ENCODE assay signal across 8 mouse cellular contexts in the genomic region with DNA sequence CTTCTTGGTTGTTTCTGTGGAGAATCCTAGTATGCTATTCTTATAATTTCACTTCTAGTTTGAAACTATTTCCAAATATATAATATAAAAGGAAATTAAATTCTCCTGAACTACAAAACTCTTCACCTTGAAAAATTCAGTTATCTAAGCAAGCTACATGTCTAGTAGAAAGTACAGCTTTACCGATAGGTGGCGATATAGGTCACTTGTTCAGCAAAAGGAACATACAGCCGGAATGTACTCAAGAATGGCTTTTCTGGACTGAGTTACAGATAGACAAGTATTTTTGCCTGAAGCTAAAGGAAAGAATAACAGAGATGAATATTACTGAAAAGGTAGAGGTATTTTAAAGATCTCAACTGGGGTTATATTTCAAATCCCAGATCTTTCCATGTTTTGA. TPM values are rescaled to one million over a fixed set of nuclear protein-coding genes. Genes with fewer than 3 reads are reported as not detected.
DNase-seq lines count a peak whose midpoint lies in the region; ATAC-seq and TF ChIP-seq lines count a peak whose summit lies in the region.

No protein-coding gene starts in this region.

- H3K36me3 ChIP-seq in heart, postnatal 0 days (replicated peaks; ENCODE audit: control insufficient read depth, insufficient read depth, low read length) = no peaks in the 10 kb centered on the region
- H3K36me3 ChIP-seq in heart, embryonic 11.5 days (ENCODE audit: control insufficient read depth, insufficient read depth, low read length) = no peaks in the 10 kb centered on the region

- no peaks in the 10 kb centered on the region for H3K9me3 ChIP-seq in heart, postnatal 0 days (replicated peaks; ENCODE audit: control insufficient read depth, low read length)
- H3K9me3 ChIP-seq in heart, embryonic 11.5 days (replicated peaks; ENCODE audit: control insufficient read depth, low read length) = no peaks in the 10 kb centered on the region

- H3K9ac ChIP-seq in heart, postnatal 0 days (replicated peaks; ENCODE audit: low read depth, low read length) = no peak overlapping the region
- H3K9ac ChIP-seq in heart, embryonic 11.5 days (ENCODE audit: low read depth, low read length) = no peak overlapping the region

- no peak overlapping the region for H3K4me2 ChIP-seq in heart, postnatal 0 days (ENCODE audit: low read depth, low read length)
- no peak overlapping the region for H3K4me2 ChIP-seq in heart, embryonic 11.5 days

- no peak overlapping the region for H3K27ac ChIP-seq in heart, postnatal 0 days (ENCODE audit: low read depth)
- H3K27ac ChIP-seq in heart, embryonic 11.5 days (ENCODE audit: low read depth, low read length) = no peak overlapping the region

- no peak overlapping the region for H3K4me3 ChIP-seq in heart, postnatal 0 days (ENCODE audit: low read depth, low read length)
- H3K4me3 ChIP-seq in heart, embryonic 11.5 days (ENCODE audit: low read depth, low read length) = no peak overlapping the region

- peak; percentile 83 for TF ChIP-seq CTCF in heart, postnatal 0 days (IDR thresholded peaks at IDR 0.05; ENCODE audit: low read depth)

- WGBS in heart, postnatal 0 days = 16% methylated on average over 3 of the region's 3 CpGs
- 20% methylated on average over 3 of the region's 3 CpGs for WGBS in heart, embryonic 11.5 days (ENCODE audit: insufficient replicate concordance)
- 4% methylated on average over 3 of the region's 3 CpGs for WGBS in large intestine, adult 2 months

- peaks cover 11% of the 10 kb centered on the region for H3K4me1 ChIP-seq in heart, postnatal 0 days (ENCODE audit: control insufficient read depth, insufficient read depth)
- peaks cover 19% of the 10 kb centered on the region for H3K4me1 ChIP-seq in heart, embryonic 11.5 days (ENCODE audit: control insufficient read depth, insufficient read depth, low read length)

- DNase-seq in heart, postnatal 0 days (ENCODE audit: low spot score) = peak; percentile 83
- DNase-seq in spleen, postnatal 36 days (ENCODE audit: low spot score in 2 of 2) = peak; percentile 59 to 73
- DNase-seq in spleen, postnatal 14 days (ENCODE audit: low spot score in 2 of 2) = no peak
- peak; percentile 74 for DNase-seq in c-Kit-positive CD71-positive TER-119-positive erythroid progenitor cells, embryonic 14.5 days (ENCODE audit: low spot score)
- peak; percentile 42 for DNase-seq in large intestine, adult 2 months (ENCODE audit: low read depth, low spot score)
- DNase-seq in retina, postnatal 1 day = peak; percentile 85
- no peak for DNase-seq in right cerebral cortex, postnatal 10 days (ENCODE audit: low spot score in 2 of 2)

- TF ChIP-seq EP300 in heart, postnatal 0 days (IDR thresholded peaks at IDR 0.05; ENCODE audit: low read depth) = no peak

- no peaks in the 10 kb centered on the region for H3K27me3 ChIP-seq in heart, postnatal 0 days (ENCODE audit: control insufficient read depth, insufficient read depth, low read length)
- H3K27me3 ChIP-seq in heart, embryonic 11.5 days (ENCODE audit: control insufficient read depth, insufficient read depth, low read length) = no peaks in the 10 kb centered on the region

- no peak for ATAC-seq in heart, postnatal 0 days (ENCODE audit: insufficient read depth, low read depth)
- ATAC-seq in heart, embryonic 11.5 days (replicated peaks; ENCODE audit: insufficient number of reproducible peaks, low FRiP score, low TSS enrichment) = no peak

RNA-seq across cellular contexts. Expression of a gene that starts 22.0 kb away (rescaled TPM):
- total RNA-seq in heart, postnatal 0 days (2014; rRNA removed; ENCODE audit: low replicate concordance) = 24.5 and 48.0 TPM in 2 replicates
- 34.3 and 40.0 TPM in 2 replicates for polyA plus RNA-seq in heart, postnatal 0 days (2015; fragmentation: Nextera tagmentation; extraction: Ambion mirVana)
- polyA plus RNA-seq in heart, embryonic 11.5 days (2014; fragmentation: Nextera tagmentation; extraction: Ambion mirVana) = 42.6 and 44.1 TPM in 2 replicates
- polyA plus RNA-seq in large intestine, adult 2 months (2012; rRNA removed) = 19.1 and 30.4 TPM in 2 replicates

Comparison
In these comparisons a context has a peak if more than half of its experiments do, and no peak if none do; other contexts are left out.
1. DNase-seq: peak in heart, postnatal 0 days (single experiment), spleen, postnatal 36 days (2 of 2), c-Kit-positive CD71-positive TER-119-positive erythroid progenitor cells, embryonic 14.5 days (single experiment), large intestine, adult 2 months (single experiment) and retina, postnatal 1 day (single experiment); none in spleen, postnatal 14 days (0 of 2) and right cerebral cortex, postnatal 10 days (0 of 2).